7 mouse cellular contexts compared by ENCODE assay signal in the genomic region with DNA sequence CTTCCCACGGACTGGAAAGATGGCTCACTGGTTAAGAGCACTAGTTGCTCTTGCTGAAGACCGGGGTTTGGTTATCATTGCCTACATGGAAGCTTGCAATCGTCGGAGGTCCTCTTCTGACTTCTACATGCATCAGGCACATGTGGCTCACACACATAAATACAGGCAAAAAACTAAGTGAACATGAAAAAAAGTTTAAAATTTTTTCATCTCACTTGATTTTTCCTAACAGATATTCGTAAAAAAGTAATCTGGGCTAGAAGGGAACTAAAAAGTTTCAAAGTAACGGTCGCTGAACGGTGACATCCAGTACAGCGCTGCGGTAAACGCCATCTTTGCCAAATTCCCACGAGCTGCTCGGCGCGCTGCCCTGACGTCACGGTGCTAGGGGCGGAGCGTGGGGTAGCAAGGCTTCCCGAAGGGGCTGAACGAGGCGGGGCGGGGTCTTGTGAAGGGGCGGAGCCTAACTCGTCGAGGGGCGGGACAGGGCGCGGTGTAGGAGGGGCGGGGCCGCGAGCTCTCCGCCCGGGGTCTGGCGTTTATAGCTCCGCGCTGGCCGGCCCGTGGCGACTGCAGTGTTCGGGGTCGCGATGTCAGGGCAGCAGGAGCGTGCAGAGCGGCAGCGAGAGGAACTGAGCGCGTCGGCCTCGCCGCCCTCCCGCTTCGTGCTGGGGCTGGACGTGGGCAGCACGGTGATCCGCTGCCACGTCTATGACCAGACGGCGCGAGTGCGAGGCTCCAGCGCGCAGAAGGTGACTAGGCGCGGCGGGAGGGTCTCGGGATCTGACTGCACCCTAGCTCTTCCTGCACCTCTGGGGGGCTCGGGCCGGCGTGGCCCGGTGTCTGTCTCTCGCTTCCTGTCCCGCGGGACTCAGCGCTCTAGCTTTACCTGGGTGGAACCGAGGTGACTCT. TPM values are rescaled to one million over a fixed set of nuclear protein-coding genes. Genes with fewer than 3 reads are reported as not detected.
DNase-seq lines count a peak whose midpoint lies in the region; ATAC-seq and TF ChIP-seq lines count a peak whose summit lies in the region.

Gk5 (plus strand) TSS at position 502 of the 912 bp plus-strand sequence.

- TF ChIP-seq CTCF in kidney, adult 2 months (conservative IDR thresholded peaks at IDR 0.05; ENCODE audit: insufficient read depth, insufficient read length, low read depth, low read length), result no peak
- no peak for TF ChIP-seq CTCF in spleen, adult 2 months (IDR thresholded peaks at IDR 0.05; ENCODE audit: extremely low read depth, insufficient read depth, insufficient read length, insufficient replicate concordance)

- H3K36me3 ChIP-seq in embryonic facial prominence, embryonic 12.5 days, result no peaks in the 10 kb centered on the region
- no peaks in the 10 kb centered on the region for H3K36me3 ChIP-seq in kidney, adult 2 months (ENCODE audit: control insufficient read depth, insufficient read depth, low read length)
- no peaks in the 10 kb centered on the region for H3K36me3 ChIP-seq in limb, embryonic 12.5 days
- no peaks in the 10 kb centered on the region for H3K36me3 ChIP-seq in midbrain, embryonic 15.5 days (replicated peaks)
- no peaks in the 10 kb centered on the region for H3K36me3 ChIP-seq in spleen, adult 2 months (ENCODE audit: control insufficient read depth, insufficient read depth, low read length)

- H3K9ac ChIP-seq in embryonic facial prominence, embryonic 12.5 days, result peak within 1 kb of the TSS; percentile 49
- peak within 1 kb of the TSS; percentile 68 for H3K9ac ChIP-seq in limb, embryonic 12.5 days (replicated peaks)
- H3K9ac ChIP-seq in midbrain, embryonic 15.5 days, result peak within 1 kb of the TSS; percentile 49

- under 1% methylated on average over 73 of the region's 76 CpGs for WGBS in embryonic facial prominence, embryonic 12.5 days
- WGBS in kidney, adult 2 months, result 1% methylated on average over 76 of the region's 76 CpGs
- WGBS in limb, embryonic 12.5 days, result under 1% methylated on average over 70 of the region's 76 CpGs
- under 1% methylated on average over 70 of the region's 76 CpGs for WGBS in midbrain, embryonic 15.5 days
- WGBS in spleen, adult 2 months, result 2% methylated on average over 75 of the region's 76 CpGs

- H3K4me1 ChIP-seq in embryonic facial prominence, embryonic 12.5 days, result no peaks in the 10 kb centered on the region
- peaks cover 7% of the 10 kb centered on the region; the same call in 1 of the 2 replicates for H3K4me1 ChIP-seq in kidney, adult 2 months (ENCODE audit: control insufficient read depth, insufficient read depth, low read length)
- no peaks in the 10 kb centered on the region for H3K4me1 ChIP-seq in limb, embryonic 12.5 days (replicated peaks)
- H3K4me1 ChIP-seq in midbrain, embryonic 15.5 days, result 0 out of 2 replicates have a peak, but pooled peaks cover 2% of the 10 kb centered on the region
- peaks cover 7% of the 10 kb centered on the region for H3K4me1 ChIP-seq in spleen, adult 2 months (ENCODE audit: control insufficient read depth, insufficient read depth, insufficient read length)

- H3K9me3 ChIP-seq in embryonic facial prominence, embryonic 12.5 days, result no peaks in the 10 kb centered on the region
- no peaks in the 10 kb centered on the region for H3K9me3 ChIP-seq in limb, embryonic 12.5 days
- H3K9me3 ChIP-seq in midbrain, embryonic 15.5 days, result no peaks in the 10 kb centered on the region

- H3K4me2 ChIP-seq in embryonic facial prominence, embryonic 12.5 days (replicated peaks), result peak within 1 kb of the TSS; percentile 61
- peak within 1 kb of the TSS; percentile 73 for H3K4me2 ChIP-seq in limb, embryonic 12.5 days
- peak within 1 kb of the TSS; percentile 74 for H3K4me2 ChIP-seq in midbrain, embryonic 15.5 days

- DNase-seq in adrenal gland, postnatal 25 days, result peak; percentile 99
- peak; percentile 97 to 100 for DNase-seq in heart, adult 18-20 months
- peak; percentile 97 for DNase-seq in kidney, adult 2 months
- DNase-seq in spleen, adult 2 months (ENCODE audit: low read depth in 1 of 2, low spot score in 2 of 2), result peak; percentile 90 to 99

- peak; percentile 86 for TF ChIP-seq POLR2A in kidney, adult 2 months (IDR thresholded peaks at IDR 0.05; ENCODE audit: low read depth, low read length)
- TF ChIP-seq POLR2A in spleen, adult 2 months (IDR thresholded peaks at IDR 0.05; ENCODE audit: low read depth, low read length), result peak; percentile 22

- peak; percentile 95 for ATAC-seq in embryonic facial prominence, embryonic 12.5 days (ENCODE audit: insufficient number of reproducible peaks, insufficient read depth, low FRiP score, low TSS enrichment)
- ATAC-seq in limb, embryonic 12.5 days (ENCODE audit: insufficient number of reproducible peaks, insufficient read depth, low FRiP score, low TSS enrichment, low read depth), result peak; percentile 96
- ATAC-seq in midbrain, embryonic 15.5 days (replicated peaks), result peak; percentile 98

- H3K4me3 ChIP-seq in embryonic facial prominence, embryonic 12.5 days, result peak within 1 kb of the TSS; percentile 57
- H3K4me3 ChIP-seq in kidney, adult 2 months (ENCODE audit: insufficient read depth, low read depth, low read length), result peak within 1 kb of the TSS; percentile 97
- H3K4me3 ChIP-seq in limb, embryonic 12.5 days (replicated peaks), result peak within 1 kb of the TSS; percentile 64
- H3K4me3 ChIP-seq in midbrain, embryonic 15.5 days, result peak within 1 kb of the TSS; percentile 55
- H3K4me3 ChIP-seq in spleen, adult 2 months (ENCODE audit: extremely low read depth, insufficient read depth, insufficient read length), result peak within 1 kb of the TSS; percentile 85

- H3K27me3 ChIP-seq in embryonic facial prominence, embryonic 12.5 days, result no peaks in the 10 kb centered on the region
- no peaks in the 10 kb centered on the region for H3K27me3 ChIP-seq in kidney, adult 2 months (replicated peaks; ENCODE audit: control insufficient read depth, insufficient read depth, low read length)
- no peaks in the 10 kb centered on the region for H3K27me3 ChIP-seq in limb, embryonic 12.5 days
- no peaks in the 10 kb centered on the region for H3K27me3 ChIP-seq in midbrain, embryonic 15.5 days (replicated peaks)
- H3K27me3 ChIP-seq in spleen, adult 2 months (ENCODE audit: control insufficient read depth, insufficient read depth, low read length), result no peaks in the 10 kb centered on the region

- H3K27ac ChIP-seq in embryonic facial prominence, embryonic 12.5 days, result no peak within 1 kb of the TSS
- H3K27ac ChIP-seq in kidney, adult 2 months (ENCODE audit: insufficient read depth, low read depth, low read length), result peak within 1 kb of the TSS; percentile 73
- H3K27ac ChIP-seq in limb, embryonic 12.5 days, result peak within 1 kb of the TSS; percentile 59; the same call in 1 of the 2 replicates
- peak within 1 kb of the TSS; percentile 66 for H3K27ac ChIP-seq in midbrain, embryonic 15.5 days
- no peak within 1 kb of the TSS; the same call in 1 of the 2 replicates for H3K27ac ChIP-seq in spleen, adult 2 months (ENCODE audit: insufficient read depth, low read length)

RNA-seq across cellular contexts. Expression of gene Gk5, which starts in this region (rescaled TPM):
- 11.4 and 12.0 TPM in 2 replicates for total RNA-seq in adrenal gland, postnatal 25 days (2021)
- 6.9 and 7.1 TPM in 2 replicates for polyA plus RNA-seq in embryonic facial prominence, embryonic 12.5 days (2016; fragmentation: Nextera tagmentation; extraction: Ambion mirVana)
- 1 to 10 TPM; 1.7 to 2.4 TPM for total RNA-seq in heart, adult 18-20 months (2021)
- 6.7 and 6.9 TPM in 2 replicates for polyA plus RNA-seq in kidney, adult 2 months (2012; rRNA removed)
- 6.5 and 6.9 TPM in 2 replicates for polyA plus RNA-seq in limb, embryonic 12.5 days (2016; fragmentation: Nextera tagmentation; extraction: Ambion mirVana)
- 2.4 and 2.7 TPM in 2 replicates for polyA plus RNA-seq in midbrain, embryonic 15.5 days (2015; fragmentation: Nextera tagmentation; extraction: Ambion mirVana)
- 1.3 and 1.5 TPM in 2 replicates for polyA plus RNA-seq in spleen, adult 2 months (2012; rRNA removed)

Comparison
In these comparisons a context has a peak if more than half of its experiments do, and no peak if none do; other contexts are left out.
1. H3K27ac ChIP-seq: peak in kidney, adult 2 months (single experiment), limb, embryonic 12.5 days (single experiment) and midbrain, embryonic 15.5 days (single experiment); none in embryonic facial prominence, embryonic 12.5 days (single experiment) and spleen, adult 2 months (single experiment).
2. Peak in every context shown above with its lines, with median percentiles within 50 percentile points of each other: DNase-seq, ATAC-seq, H3K4me2 ChIP-seq, H3K4me3 ChIP-seq and H3K9ac ChIP-seq.